Mouse (Mus musculus): ENCODE measurements around the gene Slc25a21.
"Not testable (repeated sequence)": the region's sequence is repeated elsewhere in the genome, so short reads cannot be mapped to it uniquely, and the experiment has no call there.

Slc25a21 gene

GRCm38 (mm10) chr12:57197363-57198026, at the start of gene Slc25a21:
Gene Slc25a21 (minus strand): TSS chr12:57197472.
- DNase-seq (ENCODE audit: low spot score), result no peak

DNA sequence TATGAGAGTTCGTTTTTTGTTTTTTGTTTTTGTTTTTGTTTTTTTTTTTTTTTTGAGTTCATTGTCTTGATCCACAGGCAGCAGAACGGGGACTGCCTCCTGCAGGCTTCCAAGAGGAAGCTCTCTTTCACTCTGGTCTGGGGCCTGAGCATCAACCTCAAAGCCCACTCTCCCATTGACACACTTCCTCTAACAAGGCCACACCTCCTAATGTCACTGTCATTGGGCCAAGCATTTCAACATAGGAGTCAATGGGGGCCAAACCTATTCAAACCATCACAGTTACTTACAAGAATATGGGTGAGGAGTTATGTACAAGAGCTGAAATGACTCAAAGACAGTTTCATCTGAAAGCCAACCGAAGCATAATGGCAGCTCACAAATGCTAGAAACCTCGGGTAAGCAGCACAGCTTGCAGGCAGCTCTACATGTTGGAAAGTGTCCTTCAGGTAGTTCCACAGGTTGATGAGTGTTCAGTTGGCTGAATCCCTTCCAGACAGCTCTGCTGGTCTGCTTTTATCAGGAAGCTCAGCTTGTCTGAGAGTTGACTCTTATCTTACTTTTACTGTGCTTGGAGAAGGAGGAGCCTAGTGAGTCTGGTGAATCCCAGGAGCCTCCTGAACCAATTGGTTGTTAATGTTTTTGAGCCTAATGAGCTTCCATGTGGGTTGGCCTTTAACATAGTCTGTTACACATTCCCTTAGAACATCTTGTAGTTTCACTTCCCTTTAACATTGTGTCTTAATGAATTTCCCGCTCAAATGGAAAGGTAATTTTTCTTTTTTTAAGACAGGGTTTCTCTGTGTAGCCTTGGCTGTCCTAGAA, 46.6 kb upstream of the Slc25a21 start:
- DNase-seq (ENCODE audit: low spot score), result no peak

DNA sequence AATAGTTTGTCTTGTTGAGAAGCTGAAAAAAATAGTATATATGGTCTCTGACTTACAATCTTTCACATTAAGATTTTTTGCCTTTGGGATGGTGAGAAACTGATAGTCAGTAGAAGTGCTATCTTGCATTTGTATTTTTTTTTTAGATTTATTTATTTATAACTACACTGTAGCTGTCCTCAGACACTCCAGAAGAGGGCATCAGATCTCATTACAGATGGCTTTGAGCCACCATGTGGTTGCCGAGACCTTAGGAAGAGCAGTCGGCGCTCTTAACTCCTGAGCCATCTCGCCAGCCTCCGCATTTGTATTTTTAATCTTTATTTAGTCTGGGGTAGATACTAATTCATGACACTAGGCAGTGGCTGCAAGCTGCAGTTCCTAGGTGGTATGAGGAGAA, 36.1 kb upstream of the Slc25a21 start:
- no peak for DNase-seq (ENCODE audit: low spot score)

DNA sequence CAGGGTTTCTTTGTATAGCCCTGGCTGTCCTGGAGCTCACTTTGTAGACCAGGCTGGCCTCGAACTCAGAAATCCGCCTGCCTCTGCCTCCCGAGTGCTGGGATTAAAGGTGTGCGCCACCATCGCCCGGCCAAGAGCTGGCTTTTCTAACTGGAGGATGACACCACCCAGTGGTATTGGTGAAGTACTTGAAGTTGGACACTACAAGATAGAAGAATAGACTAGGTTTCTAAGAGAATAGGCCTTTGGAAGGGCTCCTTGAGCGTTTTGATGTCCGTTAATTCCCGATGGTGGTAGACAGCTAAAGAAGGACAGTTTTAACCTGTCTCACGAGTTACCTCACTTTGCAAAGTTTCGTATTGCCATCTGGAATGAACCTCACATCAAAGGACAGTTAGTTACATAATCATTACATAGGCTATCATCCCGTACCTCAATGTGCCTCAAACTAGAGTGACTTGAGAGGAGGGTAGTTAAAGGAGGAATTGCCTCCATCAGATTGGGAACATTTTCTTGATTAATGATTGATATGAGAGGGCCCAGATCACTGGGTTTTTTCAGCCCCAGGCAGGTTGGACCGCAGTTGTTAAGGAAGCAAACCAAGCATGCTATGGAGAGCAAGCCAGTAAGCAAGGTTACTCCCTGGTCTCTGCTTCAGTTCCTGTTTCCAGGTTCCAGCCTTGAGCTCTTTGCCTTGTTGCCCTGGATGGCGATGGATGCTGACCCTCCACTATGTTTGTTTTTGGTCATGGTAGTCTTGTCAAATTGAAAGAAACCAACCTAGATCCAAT, 34.0 kb upstream of the Slc25a21 start:
- DNase-seq (ENCODE audit: low spot score), result no peak

DNA sequence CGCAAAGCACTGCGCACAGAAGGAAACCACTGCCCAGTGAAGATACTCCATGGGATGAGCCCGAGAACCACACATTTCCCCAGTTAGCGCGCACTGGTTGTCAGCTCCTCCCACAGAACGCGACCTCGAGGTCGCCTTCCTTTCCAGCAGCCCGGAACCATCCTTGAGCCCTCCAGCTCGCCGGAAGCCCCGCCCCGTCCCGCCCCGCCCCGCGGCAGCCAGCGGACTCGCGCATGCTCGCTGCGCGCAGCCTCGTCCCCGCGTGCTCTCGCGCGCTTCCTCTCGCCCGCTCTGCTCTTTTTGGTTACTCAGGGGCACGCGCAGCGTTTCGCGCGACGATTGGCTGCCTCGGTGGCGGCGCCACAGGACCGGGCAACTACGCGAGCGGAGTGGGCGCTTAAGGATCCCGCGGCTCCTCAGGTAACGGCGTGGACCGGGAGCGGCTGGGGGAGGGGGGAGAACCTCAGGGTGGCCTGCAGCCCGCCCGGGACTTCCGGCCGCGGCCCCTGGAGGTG, 33.0 kb upstream of the Slc25a21 start, which contains the start of the genes Prps1l3 and Mipol1:
Gene Prps1l3 (plus strand): TSS at position 221 of the 515 bp plus-strand sequence.
Gene Mipol1 (plus strand): TSS at position 236 of the 515 bp plus-strand sequence.
- DNase-seq (ENCODE audit: low spot score), result peak; percentile 71

DNA sequence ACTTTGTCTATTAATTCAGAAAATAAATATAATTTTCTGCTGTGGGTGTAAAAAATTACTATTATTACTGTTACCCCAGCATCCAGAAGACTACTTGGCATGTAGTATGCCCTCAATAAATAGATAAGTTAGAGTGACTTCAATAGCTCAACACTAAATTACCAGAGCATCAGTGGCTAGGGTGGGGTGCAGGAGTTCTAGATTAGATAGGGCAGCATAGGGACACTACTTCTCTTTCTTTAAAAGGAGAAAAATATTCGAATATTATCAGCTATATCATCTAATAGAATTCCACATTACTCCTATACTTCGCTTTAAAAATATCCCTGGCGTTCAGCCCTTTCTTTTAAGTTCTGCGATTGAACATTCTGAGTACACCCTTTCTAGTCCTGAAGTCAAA, 32.4 kb upstream of the Slc25a21 start:
- DNase-seq (ENCODE audit: low spot score), result no peak

GRCm38 (mm10) chr12:57227776-57228175, 30.5 kb upstream of the Slc25a21 start:
- no peak for DNase-seq (ENCODE audit: low spot score)

DNA sequence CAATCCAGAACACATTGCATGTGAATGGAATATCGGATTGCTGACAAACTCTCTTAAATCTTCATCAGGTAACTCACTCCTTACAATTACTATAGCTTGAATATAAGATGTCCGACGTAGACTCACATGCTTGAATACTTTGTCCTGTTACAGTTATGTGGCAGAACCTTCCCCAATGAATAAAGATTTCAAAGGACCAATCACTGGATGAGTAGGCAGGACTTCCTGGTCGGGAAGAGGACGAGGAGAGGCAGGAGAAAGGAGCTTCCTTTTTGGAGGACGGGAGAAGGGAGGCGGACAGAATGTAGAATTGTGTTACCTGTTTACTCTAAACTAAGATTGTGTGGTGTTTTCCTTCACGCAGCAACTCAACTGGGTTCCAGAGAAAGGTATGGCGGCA, 29.1 kb upstream of the Slc25a21 start:
- no peak for DNase-seq (ENCODE audit: low spot score)

DNA sequence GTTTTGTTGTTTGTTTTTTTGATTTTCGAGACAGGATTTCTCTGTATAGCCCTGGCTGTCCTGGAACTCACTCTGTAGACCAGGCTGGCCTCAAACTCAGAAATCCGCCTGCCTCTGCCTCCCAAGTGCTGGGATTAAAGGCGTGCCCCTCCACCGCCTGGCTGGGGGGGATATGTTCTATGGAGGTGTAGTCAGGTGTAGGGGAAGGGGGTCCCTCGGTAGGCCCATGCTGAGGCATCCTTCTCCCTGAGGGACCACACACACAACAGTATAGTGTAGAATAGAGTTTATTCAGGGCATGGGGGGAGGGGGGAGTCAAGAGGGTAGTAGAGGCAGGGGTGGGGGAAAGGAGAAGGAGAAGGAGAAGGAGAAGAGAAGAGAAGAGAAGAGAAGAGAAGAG, 15.2 kb upstream of the Slc25a21 start:
- DNase-seq (ENCODE audit: low spot score), result not testable (repeated sequence)

DNA sequence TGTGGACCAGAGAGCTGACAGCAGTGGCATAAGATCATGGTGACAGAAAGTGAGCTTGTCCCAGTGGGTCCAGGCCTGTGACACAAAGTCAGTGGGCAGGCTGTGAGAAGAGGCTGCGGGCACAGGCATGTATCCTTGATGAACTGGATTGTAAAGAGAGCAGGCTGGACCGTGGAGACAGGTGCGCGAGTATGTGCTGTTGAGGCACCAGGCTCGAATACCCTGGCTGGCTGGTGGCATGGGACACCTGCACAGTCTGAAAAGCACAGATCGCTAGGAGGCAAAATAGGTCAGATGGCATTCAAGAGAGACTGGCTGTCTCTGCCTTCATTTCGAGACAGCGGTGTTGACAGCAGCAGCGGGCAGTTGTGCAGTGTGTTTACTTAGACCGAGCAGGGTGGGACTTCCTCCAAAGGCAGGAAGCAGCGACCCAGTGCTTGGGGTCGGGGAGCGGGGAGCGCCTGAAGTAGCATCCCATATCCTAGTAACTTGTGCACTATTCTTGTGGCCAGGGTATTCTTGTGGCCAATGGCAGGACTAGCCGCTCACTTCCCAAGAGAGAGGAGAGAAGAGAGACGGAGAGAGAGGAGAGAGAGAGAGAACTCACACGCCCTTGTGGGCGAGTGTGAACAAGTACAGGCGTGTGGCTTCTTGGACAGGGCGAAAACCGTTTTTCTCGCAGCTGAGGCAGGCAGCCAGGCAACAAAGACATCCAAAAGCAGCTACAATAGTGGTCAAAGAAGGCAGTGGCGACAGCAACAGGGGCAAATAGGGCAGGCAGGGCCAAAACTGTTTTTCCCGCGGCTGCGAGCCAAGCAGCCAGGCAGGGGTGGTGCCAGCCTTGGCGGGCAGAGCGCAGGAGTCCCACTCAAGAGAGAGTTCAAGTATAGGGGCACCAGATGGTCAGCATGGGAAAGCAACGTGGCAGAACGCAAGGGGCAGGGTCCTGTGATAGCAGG, 14.4 kb upstream of the Slc25a21 start:
- no peak for DNase-seq (ENCODE audit: low spot score)

- no peak for DNase-seq (ENCODE audit: low spot score)
These were observed 7.1 kb upstream of the Slc25a21 start for GRCm38 (mm10) chr12:57204276-57204851.

DNA sequence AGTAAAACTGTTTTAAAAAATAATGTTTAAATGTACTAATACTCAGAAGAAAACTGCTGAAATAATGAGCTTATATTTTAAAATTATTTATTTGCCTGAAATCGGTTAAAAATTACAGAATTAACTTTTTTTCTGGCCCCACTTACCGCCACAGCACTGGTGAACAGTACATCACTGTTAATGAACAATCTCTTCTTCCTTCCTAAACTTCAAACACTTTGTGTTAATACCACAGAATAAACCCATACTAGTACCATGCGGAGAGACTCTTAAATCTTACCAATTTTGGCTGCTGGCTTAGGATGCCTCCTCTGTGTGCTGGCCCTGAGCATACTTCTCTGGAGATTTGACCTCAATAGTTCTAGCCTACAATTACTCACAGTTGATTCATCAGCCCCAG, 4.6 kb upstream of the Slc25a21 start:
- no peak for DNase-seq (ENCODE audit: low spot score)

- no peak for DNase-seq (ENCODE audit: low spot score)
These were observed 2.2 kb upstream of the Slc25a21 start for GRCm38 (mm10) chr12:57199427-57199826.

GRCm38 (mm10) chr12:57198269-57198668, 997 bp upstream of the Slc25a21 start:
- DNase-seq (ENCODE audit: low spot score), result no peak

DNA sequence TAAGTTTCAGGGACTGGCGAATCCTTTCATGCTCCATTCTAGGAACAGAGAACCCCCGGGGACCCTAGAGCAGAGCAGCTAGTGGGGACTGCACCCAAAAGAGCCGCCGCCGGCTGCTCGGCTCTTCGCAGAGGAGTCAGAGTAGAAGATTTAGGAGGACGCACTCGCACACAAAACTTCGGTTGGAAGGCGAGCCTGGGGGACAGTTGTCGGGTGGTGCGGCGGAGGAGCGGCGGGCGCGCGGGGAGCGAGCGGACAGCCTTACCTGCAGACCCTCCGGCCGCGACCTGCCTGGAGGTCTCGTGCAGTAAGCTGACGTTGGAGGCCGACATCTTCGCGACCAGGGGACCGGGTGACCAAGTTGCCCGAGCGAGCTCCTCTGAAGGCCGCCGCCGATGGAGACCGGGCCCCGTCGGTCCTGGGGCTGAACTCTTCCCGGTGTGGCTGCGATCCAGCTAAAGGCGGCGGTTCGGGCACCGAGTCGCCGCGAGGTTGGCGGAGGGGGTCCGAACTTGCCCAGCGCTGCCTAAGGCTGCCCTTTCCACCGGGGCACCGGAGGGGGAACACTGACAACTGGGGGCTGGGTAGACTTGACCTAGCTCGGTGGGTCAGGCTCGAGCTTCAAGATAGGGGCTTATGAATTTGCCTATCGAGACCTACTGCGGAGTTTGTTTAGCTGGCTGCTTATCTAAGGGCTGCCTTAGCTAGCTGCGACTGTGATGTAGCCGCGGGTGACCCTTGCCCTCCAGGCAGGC, 487 bp downstream of the Slc25a21 start:
- no peak for DNase-seq (ENCODE audit: low spot score)

- no peak for DNase-seq (ENCODE audit: low spot score)
These were observed 1.0 kb downstream of the Slc25a21 start for GRCm38 (mm10) chr12:57196286-57196607.

DNA sequence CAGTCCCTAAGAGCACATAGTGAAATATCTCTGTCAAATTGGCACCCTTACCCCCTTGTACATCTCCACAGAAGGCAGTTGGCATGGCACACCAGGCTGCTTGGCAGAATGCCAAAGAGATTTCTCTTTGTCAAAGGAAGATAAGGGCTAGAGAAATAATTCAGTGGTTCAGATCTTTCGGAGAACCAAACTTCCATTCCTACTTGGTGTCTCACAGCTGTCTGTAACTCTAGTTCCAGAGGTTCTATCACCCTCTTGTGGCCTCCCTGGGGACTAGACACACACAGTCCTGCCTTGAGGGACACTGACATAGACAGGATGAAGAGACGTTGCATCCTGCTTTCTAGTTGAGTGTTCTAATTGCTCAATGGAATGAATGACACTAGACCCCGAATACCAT, 2.7 kb downstream of the Slc25a21 start:
- DNase-seq (ENCODE audit: low spot score), result no peak

DNA sequence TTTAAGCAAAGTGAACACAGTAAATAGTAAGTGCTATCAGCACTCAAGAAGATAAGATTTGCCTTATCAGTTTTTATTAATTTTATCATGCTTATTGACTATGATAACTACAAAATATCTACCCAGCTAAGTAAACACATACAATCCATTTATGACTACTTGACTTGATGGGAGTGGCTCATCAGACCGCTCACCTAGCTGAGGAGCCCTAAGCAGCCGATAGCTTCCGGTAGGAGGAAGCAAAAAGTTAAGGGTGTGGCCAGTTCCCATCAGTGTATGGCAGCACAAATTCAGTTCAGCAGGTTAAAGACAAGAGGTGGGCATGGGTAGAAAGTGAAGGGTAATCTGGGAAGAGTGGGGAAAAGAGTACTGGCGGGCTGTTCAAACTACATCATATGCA, 10.2 kb downstream of the Slc25a21 start:
- no peak for DNase-seq (ENCODE audit: low spot score)

GRCm38 (mm10) chr12:57186126-57186525, 11.1 kb downstream of the Slc25a21 start:
- no peak for DNase-seq (ENCODE audit: low spot score)

- DNase-seq (ENCODE audit: low spot score), result no peak
These were observed 11.8 kb downstream of the Slc25a21 start for GRCm38 (mm10) chr12:57185475-57185874.
